Mouse (Mus musculus) heart, postnatal 25 days (tissue): ENCODE data around the gene Tlx2. TPM values are rescaled to one million over a fixed set of nuclear protein-coding genes. Genes with fewer than 3 reads are reported as not detected.

Source experiments
- DNase-seq: peaks from one replicate; pipeline ENCODE4 v3.0.0; 2022; ENCODE audit warnings: low spot score
- intact Hi-C: fragments of 180-260 bp; cut with DNase I; formaldehyde crosslinking; loops from one replicate; pipeline ENCODE4 v1.15.1; 2025
- total RNA-seq, 2 experiments: library from RNA; stranded (reverse); gene quantifications; 2 replicates each; pipeline ENCODE4 v1.2.3; 2021

The Tlx2 gene
- total RNA-seq, 2 experiments from 2014 or later, result not detected

- intact Hi-C loops, result no loop called here
- no peak for DNase-seq
Observed at GRCm38 (mm10) chr6:83095968-83096367, 25.9 kb upstream of the Tlx2 start.

- DNase-seq, result no peak
- intact Hi-C loops, result no loop called here
Observed at GRCm38 (mm10) chr6:83092416-83093127, 22.5 kb upstream of the Tlx2 start.

GRCm38 (mm10) chr6:83087926-83088260 lies 17.8 kb upstream of the Tlx2 start:
- intact Hi-C loops, result no loop called here

DNA sequence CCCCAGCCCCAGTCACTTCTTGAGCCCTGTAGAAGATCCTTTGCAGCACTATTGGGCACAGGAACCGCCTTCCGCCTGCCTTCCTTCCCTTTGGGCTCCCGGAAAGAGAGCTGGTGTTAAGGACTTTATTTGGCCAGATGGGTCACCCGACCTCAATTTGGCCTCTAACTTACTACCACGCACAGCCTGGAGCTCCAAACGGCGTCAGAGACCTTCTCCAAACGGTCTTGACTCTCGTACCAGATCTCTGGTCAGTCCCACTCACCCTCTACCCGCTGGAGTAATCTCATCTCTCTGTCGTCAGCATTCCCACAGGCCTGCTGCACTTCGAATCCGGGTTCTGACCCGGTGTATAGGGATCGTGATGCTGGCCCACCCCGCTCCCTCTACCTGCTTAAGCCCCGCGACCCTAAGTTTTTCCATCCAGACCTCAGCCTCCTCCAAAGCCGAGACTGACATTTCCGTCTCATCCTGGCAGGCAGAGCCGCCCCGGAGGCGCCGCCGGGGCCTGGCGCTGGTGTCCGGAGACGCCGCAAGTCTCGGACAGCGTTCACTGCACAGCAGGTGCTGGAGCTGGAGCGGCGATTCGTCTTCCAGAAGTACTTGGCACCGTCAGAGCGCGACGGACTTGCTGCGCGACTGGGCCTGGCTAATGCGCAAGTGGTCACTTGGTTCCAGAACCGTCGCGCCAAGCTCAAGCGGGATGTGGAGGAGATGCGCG lies 17.3 kb upstream of the Tlx2 start:
- DNase-seq, result no peak
- intact Hi-C loops, result no loop called here

More at GRCm38 (mm10) chr6:83087926-83088260, 17.8 kb upstream of the Tlx2 start:
- no peak for DNase-seq

- no peak for DNase-seq
- intact Hi-C loops, result no loop called here
Observed at GRCm38 (mm10) chr6:83086121-83087035, 16.3 kb upstream of the Tlx2 start, which contains the start of gene Lbx2. Gene Lbx2 (plus strand): TSS chr6:83086367.

GRCm38 (mm10) chr6:83084477-83084876 lies 14.4 kb upstream of the Tlx2 start:
- intact Hi-C loops, result no loop called here
- no peak for DNase-seq

- intact Hi-C loops, result no loop called here
- no peak for DNase-seq
Observed at GRCm38 (mm10) chr6:83083497-83083896, 13.4 kb upstream of the Tlx2 start.

DNA sequence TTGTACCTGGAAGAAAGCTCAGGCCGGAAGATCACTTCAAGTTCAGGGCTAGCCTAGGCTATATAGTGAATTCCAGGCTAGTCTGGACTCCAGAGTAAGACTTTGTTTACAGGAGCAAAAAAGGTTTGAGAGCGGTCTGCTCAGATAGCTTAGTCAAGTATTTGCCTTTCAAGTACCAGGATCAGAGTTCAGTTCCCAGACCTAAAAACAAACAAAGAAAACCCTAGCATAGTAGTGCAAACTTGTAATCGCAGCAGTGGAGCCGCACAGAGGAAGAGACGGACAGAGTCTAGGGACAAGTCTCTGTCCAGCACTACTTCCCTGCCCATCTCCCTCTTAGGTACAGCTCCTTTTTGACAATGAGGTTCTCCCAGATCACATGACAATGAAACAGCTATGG lies 10.1 kb upstream of the Tlx2 start:
- intact Hi-C loops, result no loop called here
- no peak for DNase-seq

DNA sequence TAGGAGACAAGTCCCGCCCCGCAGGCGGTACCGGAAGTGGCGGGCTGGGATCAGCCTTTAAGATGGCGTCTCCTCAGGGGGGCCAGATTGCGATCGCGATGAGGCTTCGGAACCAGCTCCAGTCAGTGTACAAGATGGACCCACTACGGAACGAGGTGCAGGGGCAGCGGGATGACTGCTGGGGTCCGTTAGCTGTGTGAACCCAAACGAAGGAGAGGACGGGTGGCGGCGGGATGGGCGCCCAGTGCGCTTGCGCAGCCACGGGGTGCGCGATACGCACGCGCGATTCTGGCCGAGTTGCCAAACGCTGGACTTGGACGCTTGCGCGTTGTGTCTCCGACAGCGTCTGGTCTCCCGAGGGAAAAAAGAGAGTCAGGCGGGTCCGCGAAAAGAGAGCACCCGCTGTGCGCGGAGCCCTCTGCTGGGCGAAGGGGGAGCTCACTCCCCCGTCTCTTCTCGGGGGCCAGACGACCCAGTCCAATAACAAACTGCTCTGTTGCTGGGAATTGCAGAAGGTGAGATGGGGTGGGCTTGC lies 8.3 kb upstream of the Tlx2 start:
- intact Hi-C loops, result no loop called here
- peak; percentile 98 for DNase-seq

- DNase-seq, result no peak
Observed at GRCm38 (mm10) chr6:83077630-83078323, 7.7 kb upstream of the Tlx2 start, which contains the start of gene Pcgf1. Gene Pcgf1 (plus strand): TSS chr6:83077869.

GRCm38 (mm10) chr6:83074979-83075378 lies 4.9 kb upstream of the Tlx2 start:
- intact Hi-C loops, result no loop called here
- DNase-seq, result no peak

More at GRCm38 (mm10) chr6:83077630-83078323, 7.7 kb upstream of the Tlx2 start, which contains the start of gene Pcgf1:
- intact Hi-C loops, result loop anchor here (2.0 kb wide), 1 partner anchor 81 kb away; no protein-coding TSS in a partner anchor

GRCm38 (mm10) chr6:83071220-83071619 lies 1.1 kb upstream of the Tlx2 start:
- intact Hi-C loops, result no loop called here
- no peak for DNase-seq

GRCm38 (mm10) chr6:83070311-83071219 lies 472 bp upstream of the Tlx2 start:
- intact Hi-C loops, result no loop called here
- no peak for DNase-seq

- intact Hi-C loops, result no loop called here
- DNase-seq, result no peak
Observed at GRCm38 (mm10) chr6:83069488-83070246, 426 bp downstream of the Tlx2 start.

DNA sequence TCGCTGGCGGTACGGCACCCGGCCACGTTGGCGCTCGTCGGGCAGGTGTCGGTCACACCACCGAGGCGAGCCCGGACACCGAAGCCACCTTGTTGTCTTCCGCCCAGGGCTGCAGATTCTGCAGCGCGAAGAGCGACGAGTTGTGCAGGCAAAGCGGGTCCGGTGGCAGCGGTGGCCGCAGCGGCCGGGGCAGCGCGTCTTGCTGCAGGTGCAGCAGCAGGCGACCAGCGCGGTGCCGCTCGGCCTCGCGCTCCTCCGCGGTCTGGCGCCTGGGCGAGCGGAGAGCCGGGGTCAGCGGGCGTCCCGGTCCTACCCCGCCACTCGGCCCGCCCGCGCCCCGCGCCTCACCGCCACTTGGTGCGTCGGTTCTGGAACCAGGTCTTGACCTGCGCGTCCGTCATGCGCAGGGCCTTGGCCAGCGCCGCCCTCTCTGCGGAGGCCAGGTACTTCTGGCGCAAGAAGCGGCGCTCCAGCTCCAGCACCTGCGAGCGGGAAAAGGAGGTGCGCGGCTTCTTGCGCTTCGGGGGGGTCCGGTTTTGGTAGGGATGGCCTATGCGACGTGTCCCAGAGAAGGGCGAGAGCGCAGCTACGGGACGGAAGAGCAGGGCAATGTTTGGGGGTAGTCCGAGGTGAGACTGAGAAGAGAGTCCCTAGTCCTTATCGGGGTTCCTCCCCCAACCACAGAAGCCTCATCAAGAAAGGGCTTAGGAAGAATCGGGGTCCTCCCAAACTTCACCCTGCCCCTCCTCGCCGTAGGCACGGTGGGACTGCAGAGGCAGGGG lies 1.2 kb downstream of the Tlx2 start:
- DNase-seq, result no peak
- intact Hi-C loops, result no loop called here

DNA sequence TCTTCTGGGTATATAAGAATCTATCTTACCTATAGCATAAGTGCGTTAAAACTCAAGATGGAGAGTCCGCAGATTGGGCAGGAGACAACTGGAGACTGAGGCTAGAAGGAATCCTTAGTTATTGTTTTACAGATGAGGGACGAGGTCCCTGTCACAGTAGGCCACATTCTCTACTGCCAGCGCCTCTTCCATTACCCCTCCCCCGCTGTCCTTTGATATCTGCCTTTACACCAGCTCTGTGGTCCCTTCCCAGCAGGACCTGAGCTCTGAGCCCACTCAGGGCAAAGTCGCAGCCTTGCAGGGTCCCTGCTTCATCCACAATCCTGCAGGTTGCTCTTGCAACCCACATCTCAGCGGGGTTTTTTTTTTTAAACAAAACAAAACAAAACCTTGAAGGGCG lies 1.9 kb downstream of the Tlx2 start:
- intact Hi-C loops, result no loop called here
- no peak for DNase-seq

DNA sequence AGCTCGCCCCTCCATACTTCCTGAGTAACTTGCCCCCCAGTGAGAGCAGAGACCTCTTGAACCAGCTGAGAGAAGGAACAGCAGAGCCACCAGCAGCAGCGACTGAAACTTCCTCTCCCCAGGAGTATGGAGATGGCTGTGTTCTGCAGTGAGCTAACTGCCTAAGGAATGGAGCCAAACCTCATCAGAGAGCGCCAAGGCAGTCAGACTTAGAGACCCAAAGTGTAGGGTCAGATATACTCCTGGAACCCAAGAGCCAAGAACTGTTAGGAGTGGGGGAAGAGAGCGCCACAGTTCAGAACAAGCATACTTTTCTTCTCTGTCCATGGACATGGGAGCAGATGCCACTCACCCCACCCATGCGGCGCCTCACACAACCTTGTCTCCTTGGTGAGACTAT lies 3.7 kb downstream of the Tlx2 start:
- intact Hi-C loops, result loop anchor here (2.0 kb wide), 1 partner anchor 76 kb away; no protein-coding TSS in a partner anchor
- no peak for DNase-seq
